22 mouse cellular contexts compared by ENCODE assay signal in genomic region chr6:51200207-51200606, GRCm38 (mm10).
DNase-seq lines count a peak whose midpoint lies in the region; ATAC-seq lines count a peak whose summit lies in the region.
"Had no signal": no experiment of that assay in that cellular context is flagged by ENCODE, and none has a peak within 500 bp of the region (broad histone marks: within the 10 kb centered on the region; RNA-seq: fewer than 3 reads in every experiment).

No protein-coding gene starts in this region.

- H3K4me1 ChIP-seq in embryonic facial prominence, embryonic 14.5 days (ENCODE audit: control insufficient read depth, insufficient read depth, low read length): no peaks in the 10 kb centered on the region
- H3K4me1 ChIP-seq in limb, embryonic 10.5 days: peaks cover 79% of the 10 kb centered on the region
- no peaks in the 10 kb centered on the region for H3K4me1 ChIP-seq in hindbrain, embryonic 10.5 days (replicated peaks)
- H3K4me1 ChIP-seq: forebrain, embryonic 12.5 days; hindbrain, embryonic 13.5 days had no signal

- no peak overlapping the region for H3K9ac ChIP-seq in embryonic facial prominence, embryonic 14.5 days (ENCODE audit: low read depth, low read length)
- H3K9ac ChIP-seq: forebrain, embryonic 12.5 days; hindbrain, embryonic 13.5 days had no signal

- H3K27ac ChIP-seq in embryonic facial prominence, embryonic 14.5 days (replicated peaks; ENCODE audit: low read depth, low read length): no peak overlapping the region
- H3K27ac ChIP-seq in limb, embryonic 10.5 days: peak overlapping the region; percentile 66
- H3K27ac ChIP-seq in hindbrain, embryonic 10.5 days: no peak overlapping the region
- H3K27ac ChIP-seq: forebrain, embryonic 12.5 days; heart, embryonic 10.5 days; hindbrain, embryonic 13.5 days; hindbrain, postnatal 0 days had no signal

- H3K4me3 ChIP-seq in embryonic facial prominence, embryonic 14.5 days (ENCODE audit: low read depth, low read length): no peak overlapping the region
- no peak overlapping the region for H3K4me3 ChIP-seq in limb, embryonic 10.5 days
- no peak overlapping the region for H3K4me3 ChIP-seq in hindbrain, embryonic 10.5 days
- H3K4me3 ChIP-seq: forebrain, embryonic 12.5 days; heart, embryonic 10.5 days; hindbrain, embryonic 13.5 days had no signal

- WGBS in embryonic facial prominence, embryonic 14.5 days: 58% methylated on average over 5 of the region's 5 CpGs
- 48% methylated on average over 5 of the region's 5 CpGs for WGBS in limb, embryonic 10.5 days
- WGBS in hindbrain, embryonic 10.5 days: 70% methylated on average over 5 of the region's 5 CpGs

- DNase-seq in 3T3-L1 (ENCODE audit: low read depth, low spot score): peak; percentile 54
- DNase-seq in embryonic facial prominence, embryonic 14.5 days (ENCODE audit: low spot score): peak; percentile 72
- DNase-seq in limb, embryonic 10.5 days (ENCODE audit: low spot score): peak; percentile 32
- DNase-seq in layer of hippocampus, postnatal 14 days (ENCODE audit: low spot score in 2 of 2): no peak
- no peak for DNase-seq in hindbrain, embryonic 10.5 days (ENCODE audit: low spot score)
- no peak for DNase-seq in kidney, adult 11 months
- DNase-seq in thymus, postnatal 10 days (ENCODE audit: low spot score in 2 of 2): no peak
- DNase-seq: adrenal gland, postnatal 14 days; cerebellum, adult 11-12 months; cerebellum, adult 9-10 months; cerebellum, postnatal 25 days; gastrocnemius, postnatal 10 days; heart, adult 18-20 months; heart, postnatal 10 days; heart, postnatal 4 days had no signal

- peak; percentile 65 for ATAC-seq in CD4-positive, CD25-positive, alpha-beta regulatory T cell, adult 4 months
- no peak for ATAC-seq in embryonic facial prominence, embryonic 14.5 days (ENCODE audit: low read depth)
- ATAC-seq: forebrain, embryonic 16.5 days; hindbrain, postnatal 0 days; intestine, embryonic 16.5 days had no signal

- no peaks in the 10 kb centered on the region for H3K9me3 ChIP-seq in embryonic facial prominence, embryonic 14.5 days (ENCODE audit: control insufficient read depth, low read length)
- no peaks in the 10 kb centered on the region for H3K9me3 ChIP-seq in limb, embryonic 10.5 days (replicated peaks)
- H3K9me3 ChIP-seq in hindbrain, embryonic 10.5 days: no peaks in the 10 kb centered on the region
- H3K9me3 ChIP-seq: forebrain, embryonic 12.5 days; heart, embryonic 10.5 days; hindbrain, embryonic 13.5 days had no signal

- no peaks in the 10 kb centered on the region for H3K36me3 ChIP-seq in embryonic facial prominence, embryonic 14.5 days (ENCODE audit: control insufficient read depth, insufficient read depth, low read length)
- no peaks in the 10 kb centered on the region for H3K36me3 ChIP-seq in limb, embryonic 10.5 days
- H3K36me3 ChIP-seq in hindbrain, embryonic 10.5 days: no peaks in the 10 kb centered on the region
- H3K36me3 ChIP-seq: forebrain, embryonic 12.5 days; heart, embryonic 10.5 days; hindbrain, embryonic 13.5 days had no signal

- H3K27me3 ChIP-seq in embryonic facial prominence, embryonic 14.5 days (replicated peaks; ENCODE audit: control insufficient read depth, insufficient read depth, low read length): 0 out of 2 replicates have a peak, but pooled peaks cover 2% of the 10 kb centered on the region
- peaks cover 2% of the 10 kb centered on the region; the same call in 1 of the 2 replicates for H3K27me3 ChIP-seq in limb, embryonic 10.5 days (ENCODE audit: low read depth, poor library complexity, severe bottlenecking)
- peaks cover 12% of the 10 kb centered on the region; the same call in 1 of the 2 replicates for H3K27me3 ChIP-seq in hindbrain, embryonic 10.5 days (ENCODE audit: insufficient read depth, poor library complexity, severe bottlenecking)

- no peak overlapping the region for H3K4me2 ChIP-seq in embryonic facial prominence, embryonic 14.5 days (ENCODE audit: low read depth, low read length)
- H3K4me2 ChIP-seq: forebrain, embryonic 12.5 days; hindbrain, embryonic 13.5 days had no signal

Comparison
In these comparisons a context has a peak if more than half of its experiments do, and no peak if none do; other contexts are left out.
1. DNase-seq: peak in 3T3-L1 (single experiment), embryonic facial prominence, embryonic 14.5 days (single experiment) and limb, embryonic 10.5 days (single experiment); none in layer of hippocampus, postnatal 14 days (0 of 2), hindbrain, embryonic 10.5 days (single experiment), kidney, adult 11 months (single experiment) and thymus, postnatal 10 days (0 of 2).